Mouse (Mus musculus): ENCODE data around the gene Slc20a1. TPM values are rescaled to one million over a fixed set of nuclear protein-coding genes. Genes with fewer than 3 reads are reported as not detected.

Slc20a1 gene
- polyA plus RNA-seq, 1 experiment from 2014 or later: 49.7 TPM

DNA sequence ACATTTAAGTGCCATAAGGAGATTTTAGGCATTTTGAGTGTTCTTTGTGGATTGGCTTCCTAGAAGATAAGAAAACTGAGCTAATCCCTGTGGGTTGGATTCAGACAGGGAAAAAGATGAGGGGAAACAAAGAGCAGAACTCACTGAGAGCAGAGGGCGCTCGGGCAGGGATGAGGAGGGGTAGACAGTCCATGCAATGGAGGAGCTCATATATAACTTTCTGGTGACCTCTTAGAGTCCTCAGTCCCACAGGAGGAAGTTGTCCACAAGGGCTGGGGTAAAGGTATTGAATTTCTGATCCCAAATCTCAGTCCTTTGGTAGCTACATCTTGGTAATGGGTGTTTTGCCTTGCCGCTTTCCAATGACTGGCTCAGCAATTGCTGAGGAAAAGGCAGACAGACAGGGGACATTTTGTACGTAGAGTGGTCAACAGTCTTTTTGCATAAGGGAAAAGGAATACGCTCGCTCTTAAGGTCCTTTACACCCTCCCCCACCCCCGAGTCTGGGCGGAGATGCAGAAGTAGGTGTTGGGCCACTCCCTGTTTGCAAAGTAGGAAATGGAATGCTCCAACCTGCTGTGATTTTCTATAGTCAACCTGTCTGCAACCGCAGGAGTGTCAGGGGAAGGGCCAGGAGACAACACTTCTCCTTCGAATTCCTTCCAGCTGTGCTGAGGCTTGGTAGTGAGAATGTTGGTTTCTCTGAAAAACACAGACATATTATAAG lies 20.2 kb upstream of the Slc20a1 start:
- no peak overlapping the region for H3K27ac ChIP-seq
- no peaks in the 10 kb centered on the region for H3K27me3 ChIP-seq (ENCODE audit: low read depth, poor library complexity, severe bottlenecking)
- H3K9me3 ChIP-seq (replicated peaks): no peaks in the 10 kb centered on the region
- no peaks in the 10 kb centered on the region for H3K36me3 ChIP-seq
- 0 out of 2 replicates have a peak, but pooled peaks cover 7% of the 10 kb centered on the region for H3K4me1 ChIP-seq
- H3K4me3 ChIP-seq: no peak overlapping the region
- 29% methylated on average over 10 of the region's 10 CpGs for WGBS
- no peak for DNase-seq (ENCODE audit: low spot score)

GRCm38 (mm10) chr2:129179946-129180853 lies 18.4 kb upstream of the Slc20a1 start:
- Histone ChIP-seq H3K27ac (no peak overlapping the region), H3K27me3 (ENCODE audit: low read depth, poor library complexity, severe bottlenecking) (no peaks in the 10 kb centered on the region), H3K4me1 (peaks cover 13% of the 10 kb centered on the region), H3K9me3 (replicated peaks) (no peaks in the 10 kb centered on the region), H3K4me3 (no peak overlapping the region), H3K36me3 (no peaks in the 10 kb centered on the region)
- WGBS: 88% methylated on average over 8 of the region's 8 CpGs
- no peak for DNase-seq (ENCODE audit: low spot score)

GRCm38 (mm10) chr2:129181509-129181908 lies 17.1 kb upstream of the Slc20a1 start:
- Histone ChIP-seq H3K36me3 (no peaks in the 10 kb centered on the region), H3K4me3 (no peak overlapping the region), H3K27ac (no peak overlapping the region), H3K4me1 (peaks cover 13% of the 10 kb centered on the region), H3K27me3 (ENCODE audit: low read depth, poor library complexity, severe bottlenecking) (no peaks in the 10 kb centered on the region), H3K9me3 (replicated peaks) (no peaks in the 10 kb centered on the region)
- DNase-seq (ENCODE audit: low spot score): no peak
- 88% methylated on average over 5 of the region's 5 CpGs for WGBS

DNA sequence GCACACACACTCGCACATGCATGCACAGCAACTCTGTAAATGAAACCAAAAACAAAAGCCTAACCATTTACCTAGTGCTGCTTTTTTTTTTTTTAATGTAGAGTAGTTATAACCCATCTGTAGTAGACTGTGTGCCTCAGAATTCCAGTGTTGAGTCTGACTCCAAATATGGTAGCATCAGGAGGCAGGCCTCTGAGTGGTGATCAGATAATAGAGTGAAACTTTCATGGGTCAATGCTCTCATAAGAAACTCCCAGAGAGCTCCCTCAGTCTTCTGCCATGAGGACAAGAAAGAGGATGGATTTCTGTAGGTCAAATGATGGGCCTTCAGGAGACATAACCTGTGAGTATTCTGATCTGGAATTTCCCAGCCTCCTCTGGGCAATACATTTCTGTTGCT lies 16.2 kb upstream of the Slc20a1 start:
- H3K9me3 ChIP-seq (replicated peaks): no peaks in the 10 kb centered on the region
- no peak overlapping the region for H3K27ac ChIP-seq
- H3K4me3 ChIP-seq: no peak overlapping the region
- no peaks in the 10 kb centered on the region for H3K36me3 ChIP-seq
- no peak for DNase-seq (ENCODE audit: low spot score)
- H3K4me1 ChIP-seq: peaks cover 13% of the 10 kb centered on the region
- WGBS: 98% methylated on average over 1 of the region's 1 CpGs
- H3K27me3 ChIP-seq (ENCODE audit: low read depth, poor library complexity, severe bottlenecking): no peaks in the 10 kb centered on the region

DNA sequence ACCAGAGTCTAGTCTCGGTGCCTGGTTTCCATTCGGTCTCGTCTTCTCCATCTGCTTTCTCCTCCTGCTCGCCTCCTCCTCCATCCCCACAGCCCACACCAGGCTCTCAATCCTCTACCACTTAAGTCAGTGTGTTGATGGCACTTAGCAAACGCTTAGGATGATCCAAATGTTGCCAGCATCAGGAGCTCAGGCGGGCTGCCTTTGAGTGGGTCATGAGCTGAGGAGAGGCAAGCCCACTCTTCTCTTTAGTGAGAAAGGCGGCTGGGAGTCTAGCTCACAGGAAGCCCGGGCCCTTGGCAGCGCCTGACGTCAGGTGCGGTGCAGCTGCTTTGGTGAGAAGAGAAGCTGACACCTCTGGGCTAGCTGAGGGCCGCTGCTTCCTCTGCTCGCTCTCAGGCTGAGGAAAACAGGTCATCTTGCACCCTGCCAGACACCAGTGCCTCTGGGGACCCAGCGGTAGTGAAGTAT lies 15.0 kb upstream of the Slc20a1 start:
- peak overlapping the region; percentile 43 for H3K27ac ChIP-seq
- peaks cover 6% of the 10 kb centered on the region for H3K4me1 ChIP-seq
- H3K4me3 ChIP-seq: no peak overlapping the region
- no peaks in the 10 kb centered on the region for H3K27me3 ChIP-seq (ENCODE audit: low read depth, poor library complexity, severe bottlenecking)
- no peaks in the 10 kb centered on the region for H3K9me3 ChIP-seq (replicated peaks)
- no peak for DNase-seq (ENCODE audit: low spot score)
- no peaks in the 10 kb centered on the region for H3K36me3 ChIP-seq
- WGBS: 50% methylated on average over 14 of the region's 14 CpGs

DNA sequence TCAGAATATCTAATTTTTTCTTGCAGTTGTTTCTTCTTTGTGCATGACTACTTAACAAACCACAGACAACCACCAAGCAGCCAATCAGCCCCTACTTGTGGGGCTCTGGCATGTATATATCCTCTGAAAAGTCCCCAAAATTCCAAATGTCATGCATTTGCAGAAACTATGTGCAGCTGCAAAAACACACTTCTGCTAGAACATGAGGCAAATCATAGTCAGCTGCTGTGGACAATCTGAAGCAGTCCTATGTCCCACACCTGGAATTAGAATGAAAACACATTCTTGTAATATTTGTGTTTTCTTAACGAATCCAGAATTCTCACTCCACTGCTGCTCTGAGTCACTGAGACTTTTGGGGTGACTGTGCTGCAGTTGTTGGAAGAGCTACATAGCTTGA lies 13.7 kb upstream of the Slc20a1 start:
- no peaks in the 10 kb centered on the region for H3K27me3 ChIP-seq (ENCODE audit: low read depth, poor library complexity, severe bottlenecking)
- 81% methylated on average over 1 of the region's 1 CpGs for WGBS
- DNase-seq (ENCODE audit: low spot score): no peak
- H3K9me3 ChIP-seq (replicated peaks): no peaks in the 10 kb centered on the region
- H3K4me1 ChIP-seq: peaks cover 5% of the 10 kb centered on the region
- no peaks in the 10 kb centered on the region for H3K36me3 ChIP-seq
- no peak overlapping the region for H3K27ac ChIP-seq
- no peak overlapping the region for H3K4me3 ChIP-seq

- DNase-seq (ENCODE audit: low spot score): no peak
- WGBS: 86% methylated on average over 10 of the region's 10 CpGs
- Histone ChIP-seq H3K27me3 (ENCODE audit: low read depth, poor library complexity, severe bottlenecking) (no peaks in the 10 kb centered on the region), H3K9me3 (replicated peaks) (no peaks in the 10 kb centered on the region), H3K4me1 (peaks cover 5% of the 10 kb centered on the region), H3K4me3 (no peak overlapping the region), H3K27ac (no peak overlapping the region), H3K36me3 (no peaks in the 10 kb centered on the region)
These were observed 12.8 kb upstream of the Slc20a1 start for GRCm38 (mm10) chr2:129185611-129186290.

- no peak overlapping the region for H3K4me3 ChIP-seq
- H3K36me3 ChIP-seq: no peaks in the 10 kb centered on the region
- no peak overlapping the region for H3K27ac ChIP-seq
- H3K9me3 ChIP-seq (replicated peaks): no peaks in the 10 kb centered on the region
- DNase-seq (ENCODE audit: low spot score): no peak
- peaks cover 5% of the 10 kb centered on the region for H3K4me1 ChIP-seq
- 72% methylated on average over 5 of the region's 5 CpGs for WGBS
- H3K27me3 ChIP-seq (ENCODE audit: low read depth, poor library complexity, severe bottlenecking): no peaks in the 10 kb centered on the region
These were observed 12.2 kb upstream of the Slc20a1 start for GRCm38 (mm10) chr2:129186291-129186919.

GRCm38 (mm10) chr2:129192392-129193150 lies 6.0 kb upstream of the Slc20a1 start:
- Histone ChIP-seq H3K27me3 (ENCODE audit: low read depth, poor library complexity, severe bottlenecking) (no peaks in the 10 kb centered on the region), H3K27ac (no peak overlapping the region), H3K9me3 (replicated peaks) (no peaks in the 10 kb centered on the region), H3K36me3 (no peaks in the 10 kb centered on the region), H3K4me3 (no peak overlapping the region), H3K4me1 (peaks cover 11% of the 10 kb centered on the region; the same call in 1 of the 2 replicates)
- WGBS: 81% methylated on average over 7 of the region's 7 CpGs
- DNase-seq (ENCODE audit: low spot score): no peak

- no peak overlapping the region for H3K27ac ChIP-seq
- H3K9me3 ChIP-seq (replicated peaks): no peaks in the 10 kb centered on the region
- peaks cover 24% of the 10 kb centered on the region for H3K4me1 ChIP-seq
- H3K27me3 ChIP-seq (ENCODE audit: low read depth, poor library complexity, severe bottlenecking): no peaks in the 10 kb centered on the region
- H3K36me3 ChIP-seq: peaks cover 14% of the 10 kb centered on the region
- H3K4me3 ChIP-seq: no peak overlapping the region
- no peak for DNase-seq (ENCODE audit: low spot score)
- WGBS: 99% methylated on average over 2 of the region's 2 CpGs
These were observed 2.2 kb upstream of the Slc20a1 start for GRCm38 (mm10) chr2:129196317-129196716.

DNA sequence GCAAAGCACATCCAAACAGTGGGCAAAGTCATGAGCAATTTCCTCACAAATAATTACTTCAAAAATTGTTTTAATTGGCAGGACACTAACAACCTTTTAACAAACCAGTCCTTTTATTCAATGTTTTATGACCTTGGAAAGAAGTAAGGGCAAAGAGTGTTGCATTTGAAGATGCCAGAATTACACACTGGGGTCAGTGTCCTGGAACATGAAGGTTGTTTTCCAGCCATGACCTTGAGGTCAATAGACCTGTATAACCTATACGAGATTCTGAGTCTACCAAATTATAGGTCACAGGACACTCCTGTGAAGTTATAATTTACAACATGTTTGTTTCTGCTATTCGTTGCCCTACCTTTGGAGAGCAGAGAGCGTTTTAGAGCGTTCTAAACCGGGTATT lies 1.4 kb upstream of the Slc20a1 start:
- H3K4me3 ChIP-seq: peak overlapping the region; percentile 79
- 39% methylated on average over 5 of the region's 5 CpGs for WGBS
- H3K36me3 ChIP-seq: peaks cover 23% of the 10 kb centered on the region
- H3K9me3 ChIP-seq (replicated peaks): no peaks in the 10 kb centered on the region
- H3K4me1 ChIP-seq: peaks cover 24% of the 10 kb centered on the region
- no peak overlapping the region for H3K27ac ChIP-seq
- no peak for DNase-seq (ENCODE audit: low spot score)
- no peaks in the 10 kb centered on the region for H3K27me3 ChIP-seq (ENCODE audit: low read depth, poor library complexity, severe bottlenecking)

Measured in limb, embryonic 10.5 days (tissue).